15 mouse cellular contexts compared by ENCODE assay signal in genomic region chr2:148047611-148048010, GRCm38 (mm10). TPM values are rescaled to one million over a fixed set of nuclear protein-coding genes. Genes with fewer than 3 reads are reported as not detected.
"Had no signal": no experiment of that assay in that cellular context is flagged by ENCODE, and none has a peak within 500 bp of the region (broad histone marks: within the 10 kb centered on the region; RNA-seq: fewer than 3 reads in every experiment).

No protein-coding gene starts in this region.

- H3K27ac ChIP-seq: intestine, embryonic 15.5 days; layer of hippocampus, adult 2 months; limb, embryonic 12.5 days; macrophage; stomach, embryonic 15.5 days had no signal

- ATAC-seq: midbrain, embryonic 16.5 days had no signal

- H3K36me3 ChIP-seq: intestine, embryonic 15.5 days; limb, embryonic 12.5 days; stomach, embryonic 15.5 days had no signal

- H3K4me3 ChIP-seq: intestine, embryonic 15.5 days; layer of hippocampus, adult 2 months had no signal

- DNase-seq: kidney, adult 18-20 months; kidney, postnatal 10 days; kidney, postnatal 4 days; right cerebral cortex, postnatal 14 days; thymus, adult 2 months; thymus, postnatal 25 days had no signal

- H3K9me3 ChIP-seq: intestine, embryonic 15.5 days; limb, embryonic 12.5 days; stomach, embryonic 15.5 days had no signal

- H3K9ac ChIP-seq: intestine, embryonic 15.5 days; limb, embryonic 12.5 days; stomach, embryonic 15.5 days had no signal

RNA-seq across cellular contexts. Expression of gene Foxa2, which starts 0.8 kb away (rescaled TPM):
- total RNA-seq: layer of hippocampus, adult 2 months; layer of hippocampus, postnatal 10 days; left cerebral cortex, postnatal 36 days; neutrophil, adult 5-6 weeks had no signal
- polyA plus RNA-seq: limb, embryonic 12.5 days; macrophage had no signal
